Mouse (Mus musculus): Measurements from ENCODE around the gene Cacng8. TPM values are rescaled to one million over a fixed set of nuclear protein-coding genes. Genes with fewer than 3 reads are reported as not detected.

Gene Cacng8
- total RNA-seq, 2 experiments from 2014 or later = 294 to 302 TPM

Small RNAs within 50 kb of the gene (microRNA-seq; reads per million reads assigned to microRNA genes)
- gene Gm23450 = 337 to 425 reads per million in 2 experiments

Other genes starting within 250 kb of the Cacng8 start
- not detected for gene AU018091, start 221.5 kb upstream of the Cacng8 start, total RNA-seq (2021)
- under 1 TPM; 0.11 to 0.18 TPM for gene Nlrp12, start 140.9 kb upstream of the Cacng8 start, total RNA-seq (2021)
- 10 to 100 TPM; 89.7 to 91.6 TPM for gene Myadm, start 101.6 kb upstream of the Cacng8 start, total RNA-seq (2021)
- gene Prkcg, start 101.5 kb upstream of the Cacng8 start, total RNA-seq (2021) = 100 to 1,000 TPM; 448 to 472 TPM
- gene Cacng7, start 57.7 kb upstream of the Cacng8 start, total RNA-seq (2021) = 100 to 1,000 TPM; 114 to 119 TPM
- gene Cacng6, start 33.5 kb downstream of the Cacng8 start, total RNA-seq (2021) = 1 to 10 TPM in 1 of 2 experiments, under 1 TPM in 1; 0.56 to 1.2 TPM
- gene Tarm1, start 111.9 kb downstream of the Cacng8 start, total RNA-seq (2021) = not detected
- 1 to 10 TPM in 1 of 2 experiments, under 1 TPM in 1; 0.74 to 1.2 TPM for gene Oscar, start 225.5 kb downstream of the Cacng8 start, total RNA-seq (2021)
- gene Ndufa3, start 226.7 kb downstream of the Cacng8 start, total RNA-seq (2021) = 100 to 1,000 TPM; 531 to 596 TPM
- 10 to 100 TPM; 34.4 to 42.6 TPM for gene Tfpt, start 239.2 kb downstream of the Cacng8 start, total RNA-seq (2021)
- 10 to 100 TPM; 59.7 to 59.9 TPM for gene Prpf31, start 239.3 kb downstream of the Cacng8 start, total RNA-seq (2021)

Measured in layer of hippocampus, postnatal 10 days (tissue).